Mouse (Mus musculus): ENCODE results near the gene Gm20219. TPM values are rescaled to one million over a fixed set of nuclear protein-coding genes. Genes with fewer than 3 reads are reported as not detected.

Gm20219 gene
- 1 to 10 TPM; 3.8 to 4.1 TPM for total RNA-seq (2023)

GRCm38 (mm10) chr17:56554122-56554551, at the start of gene Gm20219:
Gene Gm20219, minus strand, starts transcription at chr17:56554387.

GRCm38 (mm10) chr17:56584257-56585130, 30.3 kb upstream of the Gm20219 start, which contains the start of the genes Safb2 and Safb:
Gene Safb2, minus strand, starts transcription at chr17:56584585.
Gene Safb, plus strand, starts transcription at chr17:56584825.

GRCm38 (mm10) chr17:56512310-56512709, 41.9 kb downstream of the Gm20219 start, which contains the start of gene Znrf4:
Gene Znrf4, minus strand, starts transcription at chr17:56512431.

Other genes starting within 250 kb of the Gm20219 start
- gene Kdm4b, start 228.3 kb downstream of the Gm20219 start, total RNA-seq (2023), result 10 to 100 TPM; 16.8 to 18.0 TPM
- gene Ptprs, start 77.9 kb downstream of the Gm20219 start, total RNA-seq (2023), result 10 to 100 TPM; 23.5 to 24.6 TPM
- gene Znrf4, start 42.0 kb downstream of the Gm20219 start, total RNA-seq (2023), result not detected
- gene Safb2, start 30.2 kb upstream of the Gm20219 start, total RNA-seq (2023), result 100 to 1,000 TPM; 246 to 264 TPM
- 100 to 1,000 TPM; 131 to 143 TPM for gene Safb, start 30.4 kb upstream of the Gm20219 start, total RNA-seq (2023)
- 10 to 100 TPM; 46.1 to 46.2 TPM for gene 2410015M20Rik, start 55.4 kb upstream of the Gm20219 start, total RNA-seq (2023)
- 100 to 1,000 TPM; 435 to 479 TPM for gene Rpl36, start 59.0 kb upstream of the Gm20219 start, total RNA-seq (2023)
- gene Lonp1, start 72.5 kb upstream of the Gm20219 start, total RNA-seq (2023), result 10 to 100 TPM; 19.7 to 22.8 TPM
- 1 to 10 TPM; 1.3 to 1.7 TPM for gene Catsperd, start 73.8 kb upstream of the Gm20219 start, total RNA-seq (2023)
- gene Ranbp3, start 118.9 kb upstream of the Gm20219 start, total RNA-seq (2023), result 10 to 100 TPM; 58.0 to 58.8 TPM
- gene Ndufa11, start 163.4 kb upstream of the Gm20219 start, total RNA-seq (2023), result 10 to 100 TPM; 60.0 to 63.3 TPM
- gene Vmac, start 163.6 kb upstream of the Gm20219 start, total RNA-seq (2023), result 1 to 10 TPM; 1.9 to 2.4 TPM
- not detected for gene Nrtn, start 203.1 kb upstream of the Gm20219 start, total RNA-seq (2023)
- 10 to 100 TPM; 18.1 to 24.0 TPM for gene Dus3l, start 210.4 kb upstream of the Gm20219 start, total RNA-seq (2023)
- under 1 TPM in 1 of 2 experiments, not detected in 1; 0.78 TPM for gene Prr22, start 215.9 kb upstream of the Gm20219 start, total RNA-seq (2023)

Measured in neutrophil, adult 59 days (primary cell).